Mouse (Mus musculus) CD4-positive, CD25-positive, alpha-beta regulatory T cell (primary cell): ENCODE results near the gene Gabra6. TPM values are rescaled to one million over a fixed set of nuclear protein-coding genes. Genes with fewer than 3 reads are reported as not detected.

Experiments
- polyA plus RNA-seq: library from polyadenylated mRNA; unstranded; fragments of 100-300 nt; shearing (Covaris generic); gene quantifications from one replicate; pipeline ENCODE4 v1.2.1, GENCODE M21; 2017

The Gabra6 gene
- polyA plus RNA-seq: not detected

GRCm38 (mm10) chr11:42320882-42321281 is at the start of gene Gabra6:
Gene Gabra6, minus strand, starts transcription at chr11:42321072.

Other genes with a start within 250 kb of the Gabra6 start
- not detected for gene Gabra1, start 138.1 kb downstream of the Gabra6 start, polyA plus RNA-seq
- not detected for gene Gabrb2, start 98.7 kb upstream of the Gabra6 start, polyA plus RNA-seq